Mouse (Mus musculus) intestine, embryonic 15.5 days (tissue): ENCODE results near the gene Crybb2. TPM values are rescaled to one million over a fixed set of nuclear protein-coding genes. Genes with fewer than 3 reads are reported as not detected.

Source experiments
- ATAC-seq: fragments of 200-750 bp; cut with Nextera tagmentation; 2 replicates; pipeline ENCODE4 v1.8.0; 2017; ENCODE audit warnings: moderate TSS enrichment, moderate library complexity
- H3K27ac ChIP-seq: fragments of 300-500 bp; sonication (generic); 2 replicates; pipeline ENCODE4 v1.5.1; 2015; ENCODE audit warnings: mild to moderate bottlenecking, inconsistent platforms
- H3K27me3 ChIP-seq: fragments of 300-500 bp; sonication (generic); replicated peaks from 2 replicates; pipeline ENCODE4 v1.6.1; 2015; ENCODE audit warnings: inconsistent platforms
- H3K36me3 ChIP-seq: fragments of 300-500 bp; sonication (generic); 2 replicates; pipeline ENCODE4 v1.6.1; 2015; ENCODE audit warnings: inconsistent platforms
- H3K4me1 ChIP-seq: fragments of 300-500 bp; sonication (generic); replicated peaks from 2 replicates; pipeline ENCODE4 v1.6.1; 2015; ENCODE audit warnings: inconsistent platforms
- H3K4me2 ChIP-seq: fragments of 300-500 bp; sonication (generic); replicated peaks from 2 replicates; pipeline ENCODE4 v1.6.1; 2015; ENCODE audit warnings: mild to moderate bottlenecking, inconsistent platforms
- H3K4me3 ChIP-seq: fragments of 300-500 bp; sonication (generic); replicated peaks from 2 replicates; pipeline ENCODE4 v1.5.1; 2015; ENCODE audit warnings: inconsistent platforms
- H3K9ac ChIP-seq: fragments of 300-500 bp; sonication (generic); 2 replicates; pipeline ENCODE4 v1.6.1; 2015; ENCODE audit warnings: inconsistent platforms
- H3K9me3 ChIP-seq: fragments of 300-500 bp; sonication (generic); 2 replicates; pipeline ENCODE4 v1.6.1; 2016; ENCODE audit warnings: inconsistent platforms
- WGBS: fragments of 180-500 bp; shearing (Covaris S2); methylation state at CpG from one replicate; pipeline ENCODE4 v1.1.7; 2015; 5-methylcytosine and 5-hydroxymethylcytosine counted together
- polyA plus RNA-seq: library from polyadenylated mRNA; unstranded; fragments of >200 nt; fragmentation: Nextera tagmentation; extraction: Ambion mirVana; gene quantifications from 2 replicates; pipeline ENCODE4 v1.2.1, GENCODE M21; 2015

Gene Crybb2
- polyA plus RNA-seq, 1 experiment from 2014 or later = not detected

- Histone ChIP-seq H3K4me3 (no peak overlapping the region), H3K9ac (no peak overlapping the region), H3K4me2 (no peak overlapping the region), H3K9me3 (no peaks in the 10 kb centered on the region), H3K4me1 (peaks cover 18% of the 10 kb centered on the region), H3K27ac (no peak overlapping the region), H3K27me3 (no peaks in the 10 kb centered on the region), H3K36me3 (0 out of 2 replicates have a peak, but pooled peaks cover 2% of the 10 kb centered on the region)
- no peak; the same call in 1 of the 2 replicates for ATAC-seq
- WGBS = 65% methylated on average over 7 of the region's 7 CpGs
Measured at GRCm38 (mm10) chr5:113106594-113106993, 36.7 kb upstream of the Crybb2 start.

GRCm38 (mm10) chr5:113105481-113105880 is 35.6 kb upstream of the Crybb2 start:
- H3K4me1 ChIP-seq = peaks cover 10% of the 10 kb centered on the region
- no peak overlapping the region for H3K9ac ChIP-seq
- ATAC-seq = no peak
- 89% methylated on average over 4 of the region's 4 CpGs for WGBS
- H3K4me3 ChIP-seq = no peak overlapping the region
- no peaks in the 10 kb centered on the region for H3K9me3 ChIP-seq
- H3K4me2 ChIP-seq = no peak overlapping the region
- H3K27me3 ChIP-seq = no peaks in the 10 kb centered on the region
- no peak overlapping the region for H3K27ac ChIP-seq
- 0 out of 2 replicates have a peak, but pooled peaks cover 2% of the 10 kb centered on the region for H3K36me3 ChIP-seq

DNA sequence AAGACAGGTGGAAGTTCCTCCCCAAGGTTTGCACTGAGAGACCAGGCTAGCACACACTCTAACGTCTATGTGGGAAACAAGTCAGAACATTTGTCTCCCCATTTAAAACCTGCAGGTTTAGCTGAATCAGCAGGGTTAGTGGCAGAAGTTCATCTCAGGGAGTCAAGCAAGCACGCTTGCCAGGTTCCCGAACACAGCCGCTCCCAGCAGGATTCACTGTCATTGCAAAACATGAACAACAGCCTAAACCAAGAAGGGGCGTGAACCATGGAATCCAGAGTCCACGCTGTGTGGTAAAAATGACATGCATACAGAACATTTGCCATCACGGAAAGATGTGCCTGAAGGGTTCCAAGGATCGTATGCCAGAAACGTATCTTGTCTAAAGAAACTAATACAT is 35.1 kb upstream of the Crybb2 start:
- no peak overlapping the region for H3K9ac ChIP-seq
- H3K36me3 ChIP-seq = 0 out of 2 replicates have a peak, but pooled peaks cover 2% of the 10 kb centered on the region
- ATAC-seq = no peak
- 77% methylated on average over 9 of the region's 9 CpGs for WGBS
- peaks cover 10% of the 10 kb centered on the region for H3K4me1 ChIP-seq
- no peaks in the 10 kb centered on the region for H3K27me3 ChIP-seq
- H3K9me3 ChIP-seq = no peaks in the 10 kb centered on the region
- H3K4me3 ChIP-seq = no peak overlapping the region
- no peak overlapping the region for H3K27ac ChIP-seq
- H3K4me2 ChIP-seq = no peak overlapping the region

- 78% methylated on average over 7 of the region's 7 CpGs for WGBS
- peaks cover 3% of the 10 kb centered on the region; the same call in 1 of the 2 replicates for H3K4me1 ChIP-seq
Measured at GRCm38 (mm10) chr5:113102455-113102854, 32.5 kb upstream of the Crybb2 start.

DNA sequence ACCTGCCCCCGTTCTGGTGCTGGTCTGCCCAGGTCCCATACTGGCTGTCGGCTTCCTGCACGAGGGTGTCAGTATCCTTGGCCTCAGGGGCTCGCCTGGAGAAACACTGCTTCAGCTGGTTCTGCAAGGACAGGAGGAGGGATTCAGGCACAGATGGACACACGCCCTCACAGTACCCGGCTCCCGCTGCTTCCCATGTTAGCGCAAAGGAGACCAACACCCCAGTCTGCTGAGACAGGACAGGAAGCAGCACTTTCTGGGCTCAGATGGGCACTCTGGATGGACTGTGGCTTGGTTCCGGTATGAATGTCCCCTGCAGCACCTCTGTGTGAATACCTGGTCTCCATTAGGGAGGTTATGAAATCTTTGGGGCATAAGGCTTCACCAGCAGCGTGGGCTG is 31.5 kb upstream of the Crybb2 start:
- WGBS = 88% methylated on average over 10 of the region's 10 CpGs

More at GRCm38 (mm10) chr5:113102455-113102854, 32.5 kb upstream of the Crybb2 start:
- no peaks in the 10 kb centered on the region for H3K27me3 ChIP-seq
- no peak for ATAC-seq
- no peak overlapping the region for H3K9ac ChIP-seq
- no peak overlapping the region for H3K4me3 ChIP-seq
- peaks cover 6% of the 10 kb centered on the region; the same call in 1 of the 2 replicates for H3K36me3 ChIP-seq
- H3K4me2 ChIP-seq = no peak overlapping the region
- no peaks in the 10 kb centered on the region for H3K9me3 ChIP-seq
- H3K27ac ChIP-seq = no peak overlapping the region

GRCm38 (mm10) chr5:113100422-113100821 is 30.5 kb upstream of the Crybb2 start:
- H3K36me3 ChIP-seq = peaks cover 9% of the 10 kb centered on the region; the same call in 1 of the 2 replicates
- no peaks in the 10 kb centered on the region for H3K27me3 ChIP-seq
- ATAC-seq = no peak
- H3K4me2 ChIP-seq = no peak overlapping the region
- H3K9ac ChIP-seq = no peak overlapping the region
- H3K4me1 ChIP-seq = peaks cover 1% of the 10 kb centered on the region; the same call in 1 of the 2 replicates
- no peak overlapping the region for H3K4me3 ChIP-seq
- no peaks in the 10 kb centered on the region for H3K9me3 ChIP-seq
- no peak overlapping the region for H3K27ac ChIP-seq
- 72% methylated on average over 11 of the region's 11 CpGs for WGBS

More for the DNA sequence above, 31.5 kb upstream of the Crybb2 start:
- H3K27me3 ChIP-seq = no peaks in the 10 kb centered on the region
- H3K4me3 ChIP-seq = no peak overlapping the region
- no peak overlapping the region for H3K4me2 ChIP-seq
- peaks cover 3% of the 10 kb centered on the region; the same call in 1 of the 2 replicates for H3K4me1 ChIP-seq
- no peaks in the 10 kb centered on the region for H3K9me3 ChIP-seq
- no peak for ATAC-seq
- no peak overlapping the region for H3K27ac ChIP-seq
- H3K36me3 ChIP-seq = peaks cover 9% of the 10 kb centered on the region; the same call in 1 of the 2 replicates
- H3K9ac ChIP-seq = no peak overlapping the region

GRCm38 (mm10) chr5:113099546-113099945 is 29.6 kb upstream of the Crybb2 start:
- no peak overlapping the region for H3K4me3 ChIP-seq
- no peaks in the 10 kb centered on the region; the same call in 1 of the 2 replicates for H3K4me1 ChIP-seq
- H3K9me3 ChIP-seq = no peaks in the 10 kb centered on the region
- H3K27ac ChIP-seq = no peak overlapping the region
- WGBS = 29% methylated on average over 1 of the region's 1 CpGs
- ATAC-seq = peak; percentile 39
- no peaks in the 10 kb centered on the region for H3K27me3 ChIP-seq
- H3K36me3 ChIP-seq = peaks cover 12% of the 10 kb centered on the region; the same call in 1 of the 2 replicates
- no peak overlapping the region for H3K9ac ChIP-seq
- no peak overlapping the region for H3K4me2 ChIP-seq

- peaks cover 15% of the 10 kb centered on the region; the same call in 1 of the 2 replicates for H3K36me3 ChIP-seq
- WGBS = 89% methylated on average over 17 of the region's 17 CpGs
- no peaks in the 10 kb centered on the region for H3K9me3 ChIP-seq
Measured at GRCm38 (mm10) chr5:113097551-113097950, 27.6 kb upstream of the Crybb2 start.

DNA sequence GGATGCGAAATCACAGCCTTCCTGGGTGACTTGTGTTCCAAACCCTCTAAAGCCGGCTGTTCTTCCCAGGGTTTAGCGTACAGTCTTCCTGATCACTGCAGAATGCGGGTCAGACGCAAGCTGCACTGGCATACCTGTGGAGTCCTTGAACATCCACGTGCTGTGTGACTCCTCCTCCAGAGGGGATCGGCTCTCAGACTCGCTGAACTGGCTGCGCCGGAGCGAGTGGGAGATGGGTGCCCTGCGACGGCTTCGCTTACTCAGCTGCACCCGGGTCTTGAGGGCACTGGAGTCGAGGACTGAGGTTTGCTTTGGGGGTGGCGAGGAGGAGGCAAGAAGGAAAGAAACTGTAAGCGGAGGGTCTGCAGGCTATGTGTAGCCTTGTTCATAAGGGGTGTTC is 25.5 kb upstream of the Crybb2 start:
- Histone ChIP-seq H3K4me1 (no peaks in the 10 kb centered on the region), H3K4me2 (no peak overlapping the region), H3K27me3 (no peaks in the 10 kb centered on the region), H3K4me3 (no peak overlapping the region), H3K36me3 (peaks cover 15% of the 10 kb centered on the region; the same call in 1 of the 2 replicates), H3K9ac (no peak overlapping the region), H3K9me3 (no peaks in the 10 kb centered on the region), H3K27ac (no peak overlapping the region)
- 89% methylated on average over 18 of the region's 18 CpGs for WGBS
- no peak for ATAC-seq

More at GRCm38 (mm10) chr5:113097551-113097950, 27.6 kb upstream of the Crybb2 start:
- no peak for ATAC-seq
- Histone ChIP-seq H3K27me3 (no peaks in the 10 kb centered on the region), H3K4me3 (no peak overlapping the region), H3K4me2 (no peak overlapping the region), H3K9ac (no peak overlapping the region), H3K27ac (no peak overlapping the region), H3K4me1 (no peaks in the 10 kb centered on the region)

GRCm38 (mm10) chr5:113092406-113092805 is 22.5 kb upstream of the Crybb2 start:
- Histone ChIP-seq H3K4me1 (no peaks in the 10 kb centered on the region), H3K4me2 (no peak overlapping the region), H3K9me3 (no peaks in the 10 kb centered on the region), H3K9ac (no peak overlapping the region), H3K27me3 (no peaks in the 10 kb centered on the region), H3K27ac (no peak overlapping the region), H3K36me3 (0 out of 2 replicates have a peak, but pooled peaks cover 11% of the 10 kb centered on the region), H3K4me3 (no peak overlapping the region)
- ATAC-seq = no peak
- 65% methylated on average over 7 of the region's 7 CpGs for WGBS

GRCm38 (mm10) chr5:113091162-113091561 is 21.2 kb upstream of the Crybb2 start:
- peak; percentile 8; the same call in 1 of the 2 replicates for ATAC-seq
- Histone ChIP-seq H3K9me3 (no peaks in the 10 kb centered on the region), H3K4me1 (no peaks in the 10 kb centered on the region), H3K27me3 (no peaks in the 10 kb centered on the region), H3K36me3 (0 out of 2 replicates have a peak, but pooled peaks cover 8% of the 10 kb centered on the region), H3K4me3 (no peak overlapping the region), H3K4me2 (no peak overlapping the region), H3K9ac (no peak overlapping the region), H3K27ac (no peak overlapping the region)
- WGBS = 71% methylated on average over 5 of the region's 5 CpGs

- 0 out of 2 replicates have a peak, but pooled peaks cover 8% of the 10 kb centered on the region for H3K36me3 ChIP-seq
- H3K4me3 ChIP-seq = no peak overlapping the region
- H3K4me1 ChIP-seq = no peaks in the 10 kb centered on the region
- WGBS = 85% methylated on average over 11 of the region's 11 CpGs
- H3K9ac ChIP-seq = no peak overlapping the region
- H3K27me3 ChIP-seq = no peaks in the 10 kb centered on the region
- no peak overlapping the region for H3K4me2 ChIP-seq
- ATAC-seq = peak; percentile 35
- no peak overlapping the region for H3K27ac ChIP-seq
- no peaks in the 10 kb centered on the region for H3K9me3 ChIP-seq
Measured at GRCm38 (mm10) chr5:113090750-113091149, 20.8 kb upstream of the Crybb2 start.
